In the genomic region with DNA sequence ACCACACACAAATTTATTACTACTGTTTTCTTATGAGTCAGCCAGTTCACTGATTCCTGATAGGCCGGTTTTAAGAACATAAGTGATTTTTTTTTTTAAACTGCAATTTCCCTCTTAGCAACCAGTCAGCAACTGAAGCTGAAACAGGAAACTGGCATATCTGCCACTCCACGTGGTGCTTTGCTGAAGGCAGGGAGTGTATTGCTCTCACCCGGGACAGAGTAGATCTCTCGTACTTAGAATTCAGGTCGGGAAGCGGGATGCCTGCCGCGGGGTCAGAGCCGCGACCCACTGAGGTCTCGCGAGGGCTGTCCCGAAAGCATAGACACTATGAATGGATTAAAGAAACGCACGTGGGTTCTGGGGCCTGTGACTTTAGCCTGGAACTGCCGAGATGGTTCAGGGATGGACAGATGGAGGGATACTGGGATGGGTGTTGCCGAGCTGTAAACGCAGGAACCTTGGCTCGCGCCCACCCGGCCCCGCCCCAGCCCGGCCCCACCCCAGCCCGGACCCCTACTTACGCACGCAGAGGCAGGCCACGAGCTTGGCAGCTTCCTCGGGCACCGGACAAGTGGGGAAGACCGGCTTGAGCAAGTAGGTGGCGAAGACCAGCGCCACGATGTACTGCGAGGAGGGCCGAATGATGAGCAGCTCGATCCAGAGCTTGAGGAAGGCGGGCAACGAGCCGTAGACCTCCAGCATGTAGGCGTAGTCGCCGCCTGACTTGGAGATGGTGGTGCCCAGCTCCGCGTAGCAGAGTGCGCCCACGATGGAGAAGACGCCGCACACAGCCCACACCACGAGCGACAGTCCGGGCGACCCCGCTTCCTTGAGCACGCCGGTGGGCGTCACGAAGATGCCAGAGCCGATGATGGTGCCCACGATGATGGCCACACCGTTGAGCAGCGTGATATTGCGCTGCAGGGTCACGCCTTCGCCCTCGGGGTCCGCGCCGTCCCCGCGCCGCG, we compare ENCODE assay signal across 8 mouse cellular contexts. TPM values are rescaled to one million over a fixed set of nuclear protein-coding genes. Genes with fewer than 3 reads are reported as not detected.
DNase-seq lines count a peak whose midpoint lies in the region; ATAC-seq and TF ChIP-seq lines count a peak whose summit lies in the region.

No protein-coding gene starts in this region.

- H3K9ac ChIP-seq in midbrain, embryonic 15.5 days = peak overlapping the region; percentile 73
- peak overlapping the region; percentile 69 for H3K9ac ChIP-seq in stomach, postnatal 0 days (ENCODE audit: low read length)

- H3K4me3 ChIP-seq in gastrocnemius, adult 2 months = peak overlapping the region; percentile 89
- H3K4me3 ChIP-seq in embryonic facial prominence, embryonic 10.5 days = peak overlapping the region; percentile 85
- peak overlapping the region; percentile 75 for H3K4me3 ChIP-seq in hindbrain, embryonic 10.5 days
- peak overlapping the region; percentile 86 for H3K4me3 ChIP-seq in midbrain, embryonic 15.5 days
- peak overlapping the region; percentile 73 for H3K4me3 ChIP-seq in stomach, postnatal 0 days (ENCODE audit: low read depth, low read length)

- no peaks in the 10 kb centered on the region for H3K36me3 ChIP-seq in embryonic facial prominence, embryonic 10.5 days (replicated peaks)
- no peaks in the 10 kb centered on the region for H3K36me3 ChIP-seq in hindbrain, embryonic 10.5 days
- H3K36me3 ChIP-seq in midbrain, embryonic 15.5 days (replicated peaks) = no peaks in the 10 kb centered on the region
- H3K36me3 ChIP-seq in stomach, postnatal 0 days (ENCODE audit: control insufficient read depth, insufficient read depth, low read length) = no peaks in the 10 kb centered on the region

- ATAC-seq in midbrain, embryonic 15.5 days (replicated peaks) = peak; percentile 67
- peak; percentile 14 for ATAC-seq in stomach, postnatal 0 days (ENCODE audit: low FRiP score, low TSS enrichment)

- H3K9me3 ChIP-seq in embryonic facial prominence, embryonic 10.5 days = no peaks in the 10 kb centered on the region
- H3K9me3 ChIP-seq in hindbrain, embryonic 10.5 days = no peaks in the 10 kb centered on the region
- H3K9me3 ChIP-seq in midbrain, embryonic 15.5 days = no peaks in the 10 kb centered on the region
- H3K9me3 ChIP-seq in stomach, postnatal 0 days (ENCODE audit: control insufficient read depth, low read length) = no peaks in the 10 kb centered on the region

- no peak for TF ChIP-seq CTCF in gastrocnemius, adult 2 months (IDR thresholded peaks at IDR 0.05)
- TF ChIP-seq CTCF in stomach, postnatal 0 days (IDR thresholded peaks at IDR 0.05; ENCODE audit: low read depth) = no peak

- WGBS in embryonic facial prominence, embryonic 10.5 days = under 1% methylated on average over 72 of the region's 72 CpGs
- WGBS in hindbrain, embryonic 10.5 days = under 1% methylated on average over 72 of the region's 72 CpGs
- under 1% methylated on average over 67 of the region's 72 CpGs for WGBS in midbrain, embryonic 15.5 days
- WGBS in stomach, postnatal 0 days = under 1% methylated on average over 61 of the region's 72 CpGs

- TF ChIP-seq EP300 in stomach, postnatal 0 days (optimal IDR thresholded peaks at IDR 0.05) = no peak

- intact Hi-C loops in gastrocnemius, adult 2 months (cut with DNase I) = no loop called here
- intact Hi-C loops in gastrocnemius, postnatal 36 days (cut with DNase I) = no loop called here

- H3K4me1 ChIP-seq in embryonic facial prominence, embryonic 10.5 days = peaks cover 72% of the 10 kb centered on the region
- H3K4me1 ChIP-seq in hindbrain, embryonic 10.5 days (replicated peaks) = peaks cover 72% of the 10 kb centered on the region
- H3K4me1 ChIP-seq in midbrain, embryonic 15.5 days = peaks cover 34% of the 10 kb centered on the region
- H3K4me1 ChIP-seq in stomach, postnatal 0 days (replicated peaks; ENCODE audit: control insufficient read depth, insufficient read depth) = peaks cover 3% of the 10 kb centered on the region

- peak; percentile 45 for DNase-seq in gastrocnemius, adult 2 months
- no peak for DNase-seq in gastrocnemius, postnatal 36 days
- DNase-seq in Muller cell, postnatal 12 days (ENCODE audit: inconsistent ontology term) = peak; percentile 64
- DNase-seq in embryonic facial prominence, embryonic 10.5 days (ENCODE audit: low spot score) = peak; percentile 65
- peak; percentile 62 for DNase-seq in hindbrain, embryonic 10.5 days (ENCODE audit: low spot score)
- peak; percentile 58 for DNase-seq in liver
- DNase-seq in stomach, postnatal 0 days (ENCODE audit: low spot score) = peak; percentile 60

- peak overlapping the region; percentile 70 for H3K27ac ChIP-seq in gastrocnemius, adult 2 months
- peak overlapping the region; percentile 82 for H3K27ac ChIP-seq in embryonic facial prominence, embryonic 10.5 days (replicated peaks)
- peak overlapping the region; percentile 86 for H3K27ac ChIP-seq in hindbrain, embryonic 10.5 days
- peak overlapping the region; percentile 69 for H3K27ac ChIP-seq in midbrain, embryonic 15.5 days
- 0 out of 2 replicates have a peak overlapping the region, but pooled peaks have one; percentile 8 for H3K27ac ChIP-seq in stomach, postnatal 0 days (replicated peaks)

- peaks cover 25% of the 10 kb centered on the region for H3K27me3 ChIP-seq in embryonic facial prominence, embryonic 10.5 days (replicated peaks; ENCODE audit: low read depth, poor library complexity, severe bottlenecking)
- H3K27me3 ChIP-seq in hindbrain, embryonic 10.5 days (ENCODE audit: insufficient read depth, poor library complexity, severe bottlenecking) = peaks cover 28% of the 10 kb centered on the region
- peaks cover 7% of the 10 kb centered on the region; the same call in 1 of the 2 replicates for H3K27me3 ChIP-seq in midbrain, embryonic 15.5 days (replicated peaks)
- H3K27me3 ChIP-seq in stomach, postnatal 0 days (ENCODE audit: control insufficient read depth, insufficient read depth, low read length) = no peaks in the 10 kb centered on the region

- peak overlapping the region; percentile 93 for H3K4me2 ChIP-seq in midbrain, embryonic 15.5 days
- peak overlapping the region; percentile 99 for H3K4me2 ChIP-seq in stomach, postnatal 0 days (replicated peaks; ENCODE audit: low read depth)

RNA-seq across cellular contexts. Expression of a gene that starts 0.7 kb away (rescaled TPM):
- total RNA-seq in gastrocnemius, adult 2 months (2021) = 1 to 10 TPM; 1.0 to 1.3 TPM
- 1 to 10 TPM; 1.9 to 2.1 TPM for total RNA-seq in gastrocnemius, postnatal 36 days (2021)
- 18.7 and 21.0 TPM in 2 replicates for polyA plus RNA-seq in embryonic facial prominence, embryonic 10.5 days (2016; fragmentation: Nextera tagmentation; extraction: Ambion mirVana)
- polyA plus RNA-seq in hindbrain, embryonic 10.5 days (2016; fragmentation: Nextera tagmentation; extraction: Ambion mirVana) = 27.2 and 27.6 TPM in 2 replicates
- 55.5 and 58.3 TPM in 2 replicates for polyA plus RNA-seq in midbrain, embryonic 15.5 days (2015; fragmentation: Nextera tagmentation; extraction: Ambion mirVana)
- polyA plus RNA-seq in stomach, postnatal 0 days (2015; fragmentation: Nextera tagmentation; extraction: Ambion mirVana) = 8.9 and 9.3 TPM in 2 replicates

RNA-seq across cellular contexts. Expression of a gene that starts 37.9 kb away (rescaled TPM):
- total RNA-seq in gastrocnemius, adult 2 months (2021) = not detected
- not detected for total RNA-seq in gastrocnemius, postnatal 36 days (2021)
- not detected in 2 replicates for polyA plus RNA-seq in embryonic facial prominence, embryonic 10.5 days (2016; fragmentation: Nextera tagmentation; extraction: Ambion mirVana)
- 0.12 and 0.17 TPM in 2 replicates for polyA plus RNA-seq in hindbrain, embryonic 10.5 days (2016; fragmentation: Nextera tagmentation; extraction: Ambion mirVana)
- 0.36 and 0.41 TPM in 2 replicates for polyA plus RNA-seq in midbrain, embryonic 15.5 days (2015; fragmentation: Nextera tagmentation; extraction: Ambion mirVana)
- 0.12 and 0.30 TPM in 2 replicates for polyA plus RNA-seq in stomach, postnatal 0 days (2015; fragmentation: Nextera tagmentation; extraction: Ambion mirVana)

RNA-seq across cellular contexts. Expression of a gene that starts 42.7 kb away (rescaled TPM):
- total RNA-seq in gastrocnemius, adult 2 months (2021) = 10 to 100 TPM in 1 of 2 experiments, 1 to 10 TPM in 1; 8.8 to 18.7 TPM
- total RNA-seq in gastrocnemius, postnatal 36 days (2021) = 10 to 100 TPM in 1 of 2 experiments, 1 to 10 TPM in 1; 6.6 to 17.8 TPM
- 55.2 and 64.8 TPM in 2 replicates for polyA plus RNA-seq in embryonic facial prominence, embryonic 10.5 days (2016; fragmentation: Nextera tagmentation; extraction: Ambion mirVana)
- 56.9 and 64.5 TPM in 2 replicates for polyA plus RNA-seq in hindbrain, embryonic 10.5 days (2016; fragmentation: Nextera tagmentation; extraction: Ambion mirVana)
- polyA plus RNA-seq in midbrain, embryonic 15.5 days (2015; fragmentation: Nextera tagmentation; extraction: Ambion mirVana) = 54.6 and 61.9 TPM in 2 replicates
- polyA plus RNA-seq in stomach, postnatal 0 days (2015; fragmentation: Nextera tagmentation; extraction: Ambion mirVana) = 9.0 and 10.0 TPM in 2 replicates

Comparison
In these comparisons a context has a peak if more than half of its experiments do, and no peak if none do; other contexts are left out.
1. DNase-seq: peak in gastrocnemius, adult 2 months (single experiment), Muller cell, postnatal 12 days (single experiment), embryonic facial prominence, embryonic 10.5 days (single experiment), hindbrain, embryonic 10.5 days (single experiment), liver (single experiment) and stomach, postnatal 0 days (single experiment); none in gastrocnemius, postnatal 36 days (0 of 2).
2. H3K27ac ChIP-seq: peak in every context shown above with its lines; median percentile 86 in hindbrain, embryonic 10.5 days; 82 in embryonic facial prominence, embryonic 10.5 days; 70 in gastrocnemius, adult 2 months; 69 in midbrain, embryonic 15.5 days; 8 in stomach, postnatal 0 days.
3. Peak in every context shown above with its lines, with median percentiles within 50 percentile points of each other: H3K4me3 ChIP-seq.